Mouse (Mus musculus): ENCODE results near the gene Fam160a1.

- TF ChIP-seq POLR2A (IDR thresholded peaks at IDR 0.05; ENCODE audit: extremely low read depth, insufficient read depth, low read length) = no peak
- no peak for TF ChIP-seq CTCF (IDR thresholded peaks at IDR 0.05; ENCODE audit: extremely low read depth, insufficient read depth, low read length)
Measured at GRCm38 (mm10) chr3:85727171-85727570, 89.9 kb downstream of the Fam160a1 start.

All from cortical plate, adult 2 months (tissue).